Mouse (Mus musculus) 3134 (cell line): ENCODE measurements around the gene Arpc2.

Experiments
- DNase-seq: peaks from one replicate; pipeline ENCODE4 v3.0.0-alpha.2; 2011; ENCODE audit warnings: low spot score; ENCODE audit not compliant: insufficient read length; ENCODE audit errors: extremely low read depth

Gene Arpc2

GRCm38 (mm10) chr1:74235938-74236589 is at the start of gene Arpc2:
Arpc2 (plus strand) TSS chr1:74236084.
- DNase-seq = peak; percentile 98

DNA sequence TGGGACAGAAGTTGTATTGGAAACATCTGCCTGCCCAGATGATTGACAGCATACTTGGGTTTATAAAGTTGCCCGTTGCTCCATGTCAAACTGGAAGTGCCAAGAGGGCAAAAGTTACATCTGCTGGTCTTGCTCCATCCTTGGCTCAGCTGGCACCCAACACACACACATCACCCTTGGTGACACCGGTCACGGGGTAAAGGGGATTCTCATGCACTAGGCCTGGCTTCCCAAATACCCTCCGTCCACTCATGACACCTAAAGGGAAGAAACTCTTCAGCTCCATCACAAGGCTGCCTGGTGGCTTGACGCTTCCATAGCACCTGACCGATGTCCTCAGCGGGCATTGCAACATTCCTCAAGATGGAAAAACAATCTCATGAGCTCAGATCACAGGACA is 45.4 kb upstream of the Arpc2 start:
- no peak for DNase-seq

DNA sequence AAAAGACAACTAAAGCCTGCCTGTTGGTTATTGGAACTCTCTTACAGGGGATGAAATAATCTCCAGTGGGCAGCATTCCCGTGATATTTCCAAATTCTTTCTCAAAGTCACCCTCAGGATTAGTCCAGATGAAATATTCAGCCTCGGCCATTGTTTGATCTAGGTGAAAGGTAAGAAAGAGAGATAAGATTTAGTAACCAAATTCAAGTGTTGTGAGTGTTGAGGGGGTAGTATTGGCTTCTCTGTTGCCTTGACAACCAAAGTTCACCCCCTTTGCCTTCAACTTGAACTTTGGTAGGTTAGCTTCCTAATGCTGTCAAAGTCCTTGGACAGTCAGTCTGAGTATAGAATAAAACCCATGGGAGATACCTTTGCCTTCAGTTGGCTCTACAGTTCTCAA is 43.2 kb upstream of the Arpc2 start:
- no peak for DNase-seq

DNA sequence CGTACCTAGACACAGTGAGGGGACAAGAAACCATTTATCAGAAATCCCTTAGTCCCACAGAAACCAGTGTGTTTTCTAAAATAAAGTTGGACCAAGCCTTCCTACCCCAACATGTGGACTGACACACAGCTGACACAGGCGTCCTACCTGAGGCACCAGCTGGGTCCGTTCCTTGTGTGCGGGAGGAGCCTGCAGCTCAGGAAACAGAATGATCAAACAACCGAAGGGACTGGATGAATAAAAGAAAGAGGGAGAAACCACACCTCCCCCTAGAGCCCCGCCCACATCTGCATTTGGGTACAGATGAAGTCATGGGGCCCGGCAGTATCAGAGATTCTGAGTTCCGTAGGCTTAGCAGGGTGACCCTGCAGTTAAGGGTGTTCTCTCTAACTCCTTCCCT is 41.4 kb upstream of the Arpc2 start, which contains the start of gene Cxcr1:
TSS of gene Cxcr1 (minus strand) at position 187 of the 400 bp plus-strand sequence.
- no peak for DNase-seq

DNA sequence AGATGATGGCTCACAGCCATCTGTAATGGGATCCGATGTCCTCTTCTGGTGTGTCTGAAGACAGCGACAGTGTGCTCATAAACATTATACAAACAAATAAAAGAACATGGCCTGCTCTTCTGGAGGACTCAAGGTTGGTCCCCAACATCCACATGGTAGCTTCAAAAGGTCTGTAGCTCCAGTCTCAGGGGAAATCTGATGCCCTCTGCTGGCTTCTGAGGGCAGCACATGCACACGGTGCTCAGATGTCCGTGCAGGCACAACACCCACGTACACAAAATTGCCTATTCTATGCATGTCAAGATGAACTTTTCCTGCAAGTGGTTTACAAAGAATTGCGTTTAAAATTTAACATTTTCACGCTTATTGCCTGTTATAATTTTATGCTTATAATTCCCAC is 39.9 kb upstream of the Arpc2 start:
- DNase-seq = no peak

DNA sequence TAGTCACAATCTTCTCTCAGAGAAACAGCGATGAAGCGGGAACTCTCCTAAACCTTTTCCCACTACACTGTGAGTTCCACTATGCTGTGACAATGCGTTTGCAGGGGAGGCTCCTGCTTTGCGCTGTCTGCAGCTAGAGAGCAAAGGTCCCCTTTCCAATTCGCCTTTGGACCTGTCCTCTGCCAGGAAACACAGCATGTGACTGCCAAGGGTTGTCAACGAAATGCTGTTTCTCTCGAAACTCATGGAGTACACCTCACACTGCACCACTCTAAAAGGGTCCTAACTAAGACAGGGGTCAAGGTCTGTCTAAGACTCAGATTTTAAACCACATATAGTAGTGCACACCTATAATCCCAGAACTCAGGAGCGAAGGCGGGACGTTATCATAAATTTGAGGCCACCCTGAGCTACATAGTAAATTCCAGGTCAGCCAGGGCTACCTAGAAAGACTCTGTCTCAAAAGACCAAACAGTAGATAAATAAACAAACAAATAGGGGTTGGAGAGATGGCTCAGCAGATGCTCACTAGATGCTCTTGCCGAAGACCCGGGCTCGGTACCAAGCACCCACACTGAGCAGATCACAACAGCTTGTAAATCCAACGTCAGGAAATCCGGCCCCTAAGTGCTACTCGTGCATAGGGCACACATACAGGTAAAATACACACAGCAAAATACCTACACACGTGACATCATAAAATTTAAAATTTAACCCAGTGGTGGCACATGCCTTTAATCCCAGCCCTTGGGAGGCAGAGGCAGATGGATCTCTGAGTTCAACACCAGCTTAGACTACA is 39.1 kb upstream of the Arpc2 start:
- no peak for DNase-seq

GRCm38 (mm10) chr1:74197726-74198470 is 38.0 kb upstream of the Arpc2 start:
- no peak for DNase-seq

GRCm38 (mm10) chr1:74199046-74199445 is 36.8 kb upstream of the Arpc2 start:
- no peak for DNase-seq

- DNase-seq = no peak
Measured at GRCm38 (mm10) chr1:74201048-74201844, 34.6 kb upstream of the Arpc2 start.

GRCm38 (mm10) chr1:74203457-74203856 is 32.4 kb upstream of the Arpc2 start:
- DNase-seq = no peak

GRCm38 (mm10) chr1:74205881-74206280 is 30.0 kb upstream of the Arpc2 start:
- no peak for DNase-seq

DNA sequence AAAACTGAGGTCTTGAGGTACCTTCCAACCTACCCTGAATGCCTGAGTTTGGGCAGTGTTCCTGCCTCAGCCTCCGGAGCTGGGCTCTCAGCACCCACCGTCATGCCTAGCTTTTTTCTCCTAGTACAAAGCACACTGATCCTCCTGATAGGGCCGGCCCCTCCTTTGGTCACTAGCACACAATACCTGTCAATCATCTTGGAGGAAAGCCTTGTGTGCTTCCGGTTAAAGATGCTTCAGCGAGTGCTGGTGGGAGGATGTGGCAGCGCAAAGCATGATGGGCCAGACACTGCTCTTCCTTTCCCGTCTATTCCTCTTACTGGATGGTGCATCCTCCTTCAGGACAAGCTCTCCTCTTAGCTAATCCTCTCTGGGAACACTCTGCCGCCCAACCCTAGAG is 29.2 kb upstream of the Arpc2 start:
- DNase-seq = no peak

DNA sequence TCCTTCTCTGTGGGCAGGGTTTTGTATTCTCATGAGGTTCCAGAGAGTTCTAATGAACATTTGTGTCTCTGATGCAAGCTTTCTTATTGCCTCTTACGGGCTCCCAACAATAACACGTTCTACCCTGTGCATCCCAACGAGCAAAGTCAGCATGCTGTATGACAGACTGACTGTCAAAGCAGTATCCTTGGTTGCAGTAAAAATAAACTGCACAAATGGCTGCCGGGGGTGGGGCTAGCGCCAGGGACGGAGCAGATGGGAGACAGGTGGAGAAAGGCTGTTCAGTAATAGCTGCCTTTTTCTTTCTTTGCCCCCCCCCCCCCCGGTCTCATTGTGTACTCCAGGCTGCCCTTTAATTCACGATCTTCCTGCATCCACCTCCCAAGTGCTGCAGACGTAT is 28.0 kb upstream of the Arpc2 start:
- no peak for DNase-seq

- DNase-seq = no peak
Measured at GRCm38 (mm10) chr1:74208941-74209340, 26.9 kb upstream of the Arpc2 start.

GRCm38 (mm10) chr1:74219922-74220321 is 16.0 kb upstream of the Arpc2 start:
- no peak for DNase-seq

- DNase-seq = no peak
Measured at GRCm38 (mm10) chr1:74227317-74227716, 8.6 kb upstream of the Arpc2 start.

DNA sequence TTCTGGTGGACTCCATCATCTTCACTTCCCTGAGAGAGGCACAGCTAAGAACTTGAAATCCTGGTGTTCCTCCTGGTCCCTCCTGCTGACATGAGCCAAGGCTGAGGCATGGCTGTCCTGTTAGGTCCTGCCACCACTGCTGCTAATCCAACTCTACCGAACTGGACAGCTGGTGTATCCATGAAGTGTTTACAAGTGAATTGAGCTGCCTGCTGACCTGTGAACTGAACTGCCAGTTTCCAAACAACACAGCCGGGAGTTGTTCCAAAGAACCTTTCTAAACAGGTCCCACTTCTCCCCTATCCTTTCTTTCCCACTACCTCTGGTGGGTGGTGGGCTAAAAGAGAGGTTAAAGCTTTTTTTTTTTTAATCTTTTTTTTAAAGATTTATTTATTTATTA is 5.9 kb upstream of the Arpc2 start:
- DNase-seq = no peak

DNA sequence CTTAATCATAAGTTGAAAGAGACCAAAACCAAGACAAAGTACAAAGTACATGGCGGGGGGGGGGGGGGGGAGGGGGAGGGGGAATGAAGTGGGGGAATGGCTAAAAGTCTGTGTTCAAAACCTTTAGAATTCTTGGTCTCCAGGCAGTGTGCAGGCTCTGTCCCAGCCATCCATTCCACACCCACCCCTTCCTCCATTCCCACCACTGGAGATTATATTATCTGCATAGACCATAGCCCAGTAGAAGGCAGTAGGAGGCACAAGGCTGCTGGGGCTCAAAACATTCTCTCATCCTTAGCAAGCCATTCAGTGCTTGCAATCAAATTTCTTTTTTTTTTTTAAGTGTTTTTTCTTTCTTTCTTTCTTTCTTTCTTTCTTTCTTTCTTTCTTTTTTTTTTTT is 4.9 kb upstream of the Arpc2 start:
- no peak for DNase-seq

- peak; percentile 77 for DNase-seq
Measured at GRCm38 (mm10) chr1:74236590-74237317, 870 bp downstream of the Arpc2 start.

DNA sequence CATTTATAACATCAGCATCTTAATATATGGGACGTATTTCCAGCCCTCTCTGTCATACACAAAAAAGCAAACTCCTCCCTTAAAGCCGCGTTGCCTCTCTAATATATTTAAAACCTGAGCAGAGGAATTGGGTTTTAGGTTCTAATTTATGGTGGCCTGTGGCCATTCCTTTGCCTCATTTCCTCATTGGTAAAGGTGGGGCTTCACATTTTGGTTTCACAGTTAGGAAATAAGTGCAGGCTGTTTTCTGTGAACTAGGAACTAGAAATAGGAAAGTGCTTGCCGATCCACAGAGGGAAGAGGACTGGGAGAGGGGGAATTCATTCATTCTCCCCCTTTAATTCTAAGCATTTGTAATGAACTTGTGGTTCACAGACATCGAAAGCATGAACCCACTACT is 1.8 kb downstream of the Arpc2 start:
- DNase-seq = no peak
